Mouse (Mus musculus) testis, postnatal 14 days (tissue): Measurements from ENCODE around the gene Plek.

Experiments used
- DNase-seq: peaks from one replicate; pipeline ENCODE4 v3.0.0; 2021; ENCODE audit warnings: low spot score

Gene Plek

DNA sequence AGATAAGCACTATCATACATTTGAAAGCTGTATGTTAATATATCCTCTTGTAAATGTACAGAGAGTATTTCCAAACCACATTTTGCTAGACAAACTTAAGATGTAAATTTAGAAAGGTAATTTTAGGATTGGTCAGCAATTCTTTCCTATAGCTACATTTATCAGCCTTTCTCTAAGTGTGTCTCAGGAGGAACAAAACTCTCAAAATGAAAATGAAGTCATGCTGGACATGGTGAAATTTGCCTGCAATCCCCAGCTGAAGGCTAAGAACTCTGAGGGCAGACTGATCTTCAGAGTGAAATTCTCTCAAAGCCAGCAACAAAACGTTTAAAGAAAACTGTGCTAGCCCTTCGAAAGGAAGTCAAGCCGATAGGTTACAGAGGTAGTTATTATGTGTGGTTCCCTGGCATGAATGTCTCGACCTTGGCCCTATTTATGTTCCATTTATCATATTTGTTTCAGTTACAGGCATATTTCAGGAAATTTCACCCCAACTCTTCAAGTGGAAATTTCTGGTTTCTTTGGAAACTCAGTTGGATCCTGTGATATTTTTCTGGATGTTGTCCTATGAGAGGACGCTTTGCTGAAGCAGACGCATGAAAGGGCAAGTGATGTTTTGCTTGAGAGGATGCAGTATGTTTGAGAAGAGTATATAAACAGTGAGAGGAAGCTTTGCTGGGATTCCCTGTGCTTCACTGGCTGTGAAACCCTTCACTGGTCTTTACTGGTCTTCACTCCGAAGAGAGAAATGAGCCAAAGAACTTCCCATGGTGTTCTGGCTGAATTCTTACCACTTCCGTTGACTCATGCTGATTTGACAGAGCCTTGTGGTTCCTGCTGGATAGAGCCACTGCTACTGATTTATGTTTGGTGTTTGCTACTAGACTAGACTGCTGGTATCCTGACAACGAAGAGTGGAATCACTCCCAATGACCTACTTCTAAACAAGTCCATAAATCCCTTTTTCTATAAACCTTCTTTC is 51.5 kb downstream of the Plek start:
- DNase-seq, result no peak

DNA sequence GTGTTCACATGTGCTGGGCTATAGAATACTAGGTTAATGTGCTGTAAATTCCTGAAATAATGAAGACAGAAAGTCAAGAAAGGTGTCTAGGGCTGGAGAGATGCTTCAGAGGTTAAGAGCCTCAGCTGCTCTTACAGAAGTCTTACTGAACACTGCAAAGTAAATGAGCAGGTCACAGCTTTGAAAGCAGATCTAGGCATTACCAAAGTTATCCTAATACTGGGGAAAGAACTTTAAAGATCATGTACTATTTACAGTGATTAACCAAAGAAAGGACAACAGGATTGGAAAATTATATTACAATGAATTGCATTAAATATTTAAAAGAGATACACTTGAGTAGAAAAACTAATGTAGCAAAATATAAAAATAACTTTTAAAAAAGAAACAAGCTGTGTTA is 52.2 kb downstream of the Plek start:
- no peak for DNase-seq

DNA sequence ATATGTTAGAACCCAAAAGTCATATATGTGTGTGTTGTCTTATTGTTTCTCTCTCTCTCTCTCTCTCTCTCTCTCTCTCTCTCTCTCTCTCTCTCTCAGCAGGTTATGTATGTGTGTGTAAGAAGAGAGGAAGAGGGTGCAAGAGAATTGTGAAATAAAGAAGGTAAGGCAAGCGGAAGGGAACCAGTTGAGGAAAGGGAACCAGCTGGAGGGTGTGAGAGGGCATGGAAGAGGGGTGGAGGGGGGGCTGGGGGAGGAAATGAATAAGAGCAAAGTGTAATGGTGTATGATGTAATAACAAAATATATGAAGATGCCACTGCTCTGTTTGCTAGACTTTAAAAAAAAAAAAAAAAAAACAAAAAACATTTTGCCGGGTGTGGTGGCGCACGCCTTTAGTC is 52.8 kb downstream of the Plek start:
- DNase-seq, result no peak

DNA sequence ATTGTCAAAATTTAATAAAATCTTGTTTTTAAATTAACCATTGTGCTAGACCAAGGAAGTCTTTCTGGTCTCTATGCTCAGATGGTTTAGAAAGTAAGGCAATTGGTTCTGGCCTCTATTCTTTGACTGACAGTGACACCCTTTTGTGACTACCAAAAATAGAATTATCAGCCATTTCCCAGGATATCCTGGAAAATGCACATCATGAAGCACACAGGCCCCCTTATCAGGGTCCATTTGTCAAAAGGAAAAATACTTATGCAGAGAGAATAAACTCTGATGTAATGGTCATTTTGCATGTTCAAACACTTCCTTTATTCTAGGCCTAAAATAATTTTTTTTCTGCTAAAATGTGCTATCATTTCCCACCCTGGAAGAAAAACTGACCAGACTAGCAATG is 54.7 kb downstream of the Plek start:
- no peak for DNase-seq

DNA sequence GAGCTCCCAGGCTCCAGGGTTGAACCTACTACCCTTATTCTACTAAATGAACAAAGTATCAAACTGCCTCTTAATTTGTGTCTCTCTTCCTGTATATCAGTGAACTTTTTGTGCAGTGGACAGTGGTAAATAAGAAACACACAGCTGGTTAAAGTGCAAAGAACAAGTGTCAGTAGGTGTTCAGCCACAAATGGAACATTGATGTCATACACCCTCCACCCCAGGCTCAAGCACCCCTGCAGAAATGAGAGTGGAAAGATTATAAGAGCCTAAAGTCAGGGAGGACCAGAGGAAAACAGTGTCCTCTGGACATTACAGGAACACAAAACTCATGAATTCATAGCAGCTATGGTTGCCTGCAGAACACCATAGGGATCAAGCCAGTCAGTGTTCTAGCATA is 55.4 kb downstream of the Plek start:
- no peak for DNase-seq

DNA sequence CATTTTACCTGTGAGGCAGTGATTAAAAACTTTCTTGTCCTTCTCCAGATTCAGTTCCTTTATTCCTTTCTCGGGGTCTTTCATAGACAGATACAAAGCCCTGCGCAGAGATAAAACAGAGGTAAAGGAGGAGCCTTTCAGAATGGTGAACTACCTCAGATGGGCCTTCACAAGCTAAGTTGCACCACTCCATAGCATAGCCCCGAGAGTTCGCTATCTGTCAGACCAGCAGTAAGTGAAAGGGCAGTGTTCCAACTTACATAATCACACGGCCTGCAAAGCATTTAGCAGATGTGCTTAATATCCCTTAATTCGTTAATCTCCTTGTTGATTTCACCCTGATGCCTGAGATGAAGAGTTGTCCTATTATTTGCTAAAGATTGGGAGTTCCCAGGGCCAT is 59.3 kb downstream of the Plek start:
- no peak for DNase-seq

DNA sequence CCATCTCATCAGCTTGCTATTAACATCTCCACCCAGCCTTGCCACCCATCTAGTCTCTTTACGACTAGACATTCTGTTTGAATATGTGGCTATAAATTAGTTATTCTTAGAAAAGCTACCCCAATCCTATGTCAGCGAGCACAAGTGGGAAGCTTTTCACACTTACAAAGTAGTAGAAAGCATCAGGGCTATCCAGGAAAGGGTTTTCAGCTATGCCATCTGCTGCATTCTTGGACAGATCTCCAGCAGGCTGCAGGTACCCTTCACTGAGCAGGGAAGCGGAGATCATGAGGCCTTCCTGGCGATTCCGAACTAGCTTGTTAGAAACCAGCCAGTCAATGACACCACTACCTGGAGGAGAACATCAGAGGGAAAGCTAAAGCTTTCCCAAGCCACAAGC is 62.3 kb downstream of the Plek start:
- DNase-seq, result no peak

DNA sequence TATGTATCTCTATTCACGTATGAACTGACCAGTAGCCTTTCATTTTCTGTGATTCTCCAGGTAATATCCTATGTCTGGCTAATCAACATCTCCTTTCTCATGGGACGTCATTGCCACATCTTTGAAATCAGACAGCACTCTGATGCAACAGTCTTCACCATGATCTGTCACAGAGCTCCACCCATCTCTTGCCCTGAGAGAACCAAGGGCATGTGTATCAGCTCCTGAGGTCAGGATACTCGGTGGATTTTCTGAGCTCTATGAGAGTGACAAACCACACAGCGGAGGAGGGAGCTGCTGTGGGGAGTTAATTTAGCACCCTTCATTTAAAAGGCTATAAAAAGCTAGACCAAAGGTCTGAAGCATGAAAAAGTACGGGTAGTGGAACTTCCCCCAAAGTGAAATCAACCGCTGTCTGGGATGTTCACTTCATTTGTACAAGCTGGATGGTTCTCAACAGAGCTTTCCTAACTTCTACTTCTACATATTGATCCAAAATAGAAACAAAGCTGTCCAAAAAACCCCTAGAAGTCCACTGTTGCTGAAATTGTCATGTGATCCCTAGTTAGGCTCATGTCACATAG is 64.3 kb downstream of the Plek start:
- DNase-seq, result no peak

DNA sequence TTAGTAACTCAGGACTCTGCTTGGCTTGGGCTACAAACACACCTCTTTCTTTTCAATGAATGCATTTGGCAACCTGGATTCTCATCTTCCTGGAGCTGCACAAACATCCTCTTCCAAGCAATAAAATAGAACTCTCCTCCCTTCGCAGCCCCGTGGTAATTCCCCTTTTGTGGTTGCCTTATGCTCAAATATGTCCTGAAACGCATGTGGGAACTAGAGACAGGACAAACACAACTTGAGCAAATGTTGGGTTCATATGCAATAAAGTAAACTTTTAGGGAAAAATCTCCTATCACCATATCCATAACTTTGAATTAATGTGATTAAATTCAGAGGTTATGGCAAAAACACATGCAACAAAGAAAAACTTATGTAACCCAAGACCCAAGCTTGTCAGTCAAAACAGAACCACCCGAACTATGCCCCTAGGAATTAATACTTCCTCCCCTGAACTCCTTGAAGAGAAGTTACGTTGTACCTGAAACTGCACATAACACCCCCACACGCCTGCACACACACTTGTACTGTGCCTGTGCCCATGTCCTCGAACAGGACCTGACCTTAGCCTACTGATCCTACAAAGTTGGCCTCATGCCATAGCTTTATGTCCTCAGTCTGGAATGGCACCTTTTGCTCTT is 65.5 kb downstream of the Plek start:
- DNase-seq, result no peak

DNA sequence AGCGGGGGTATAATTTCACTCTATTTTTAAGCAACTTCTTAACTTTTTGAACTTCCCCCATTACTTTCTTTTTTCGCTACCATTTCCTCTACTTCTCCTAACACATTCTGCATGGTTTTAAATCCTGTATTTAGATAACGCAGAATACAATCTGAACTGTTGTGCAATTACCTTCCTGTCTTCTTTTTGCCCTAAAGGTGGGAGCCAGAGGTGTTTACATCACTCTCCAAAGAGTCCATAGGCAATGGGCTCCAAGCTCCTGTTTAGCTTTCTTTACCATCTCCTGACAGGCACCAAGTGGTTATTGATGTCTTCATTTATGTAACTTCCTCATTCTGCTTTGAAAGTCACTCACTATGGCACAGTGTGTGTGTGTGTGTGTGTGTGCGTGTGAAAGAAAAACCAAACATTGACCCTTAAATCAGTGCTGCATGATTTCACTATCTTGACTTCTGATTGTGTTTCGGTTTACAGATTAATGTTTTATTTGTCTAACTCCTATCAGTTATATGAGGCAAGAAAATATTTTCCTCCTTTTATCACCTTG is 73.9 kb downstream of the Plek start:
- no peak for DNase-seq

DNA sequence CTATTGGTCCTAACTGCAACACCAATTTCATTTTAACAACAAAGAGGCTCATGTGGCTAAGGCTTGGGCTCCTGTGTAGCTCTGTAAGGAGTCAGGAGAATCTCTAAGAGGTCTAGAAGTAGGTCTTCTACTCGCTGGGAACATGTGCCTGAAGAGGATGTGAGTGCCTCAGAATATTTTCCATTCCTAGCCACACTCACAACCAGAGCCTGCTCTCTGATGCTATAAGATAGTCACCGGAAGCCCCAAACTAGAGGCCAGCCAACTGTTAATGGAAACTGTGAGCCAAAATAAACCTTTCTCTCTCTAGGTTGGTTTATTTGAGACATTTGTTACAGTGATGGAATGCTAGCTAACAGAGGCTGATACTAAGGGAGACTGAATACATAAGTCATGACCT is 74.6 kb downstream of the Plek start:
- DNase-seq, result no peak

DNA sequence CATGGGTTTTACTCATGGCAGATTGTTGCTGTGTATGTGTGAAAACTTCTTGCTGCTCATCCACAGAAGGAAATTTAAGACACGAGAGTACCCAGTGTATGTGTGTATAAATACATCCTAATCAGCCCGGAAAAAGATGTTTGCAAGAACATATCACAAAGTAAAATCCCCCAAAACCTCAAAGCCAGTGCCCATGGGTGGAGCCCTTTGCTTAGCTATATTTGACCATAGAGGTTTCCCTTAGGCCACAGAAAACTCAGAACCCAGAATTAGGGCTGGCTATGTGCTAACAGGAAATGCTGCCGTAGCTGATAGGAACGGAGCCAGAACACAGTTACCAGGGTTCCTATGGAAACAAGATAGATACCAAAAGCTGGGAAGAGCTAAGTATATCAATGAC is 75.2 kb downstream of the Plek start:
- no peak for DNase-seq

DNA sequence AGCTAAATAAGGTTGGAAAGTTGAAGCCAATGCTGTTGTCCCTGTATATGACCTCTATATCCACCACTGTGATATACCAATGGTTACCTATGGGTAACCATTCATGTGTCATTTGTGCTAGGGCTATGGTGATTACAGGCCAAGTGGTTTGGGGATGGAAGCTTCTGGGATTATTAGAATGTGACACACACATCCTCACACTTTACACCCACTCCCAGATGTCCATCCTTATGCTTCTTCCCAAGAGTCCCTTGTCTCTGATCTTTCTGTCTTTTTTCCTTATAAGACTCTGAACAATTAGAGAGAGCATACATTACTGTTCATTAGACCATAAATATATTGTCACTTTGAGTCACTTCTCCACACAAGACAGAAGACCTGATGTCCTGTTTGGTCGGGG is 79.1 kb downstream of the Plek start:
- DNase-seq, result no peak

DNA sequence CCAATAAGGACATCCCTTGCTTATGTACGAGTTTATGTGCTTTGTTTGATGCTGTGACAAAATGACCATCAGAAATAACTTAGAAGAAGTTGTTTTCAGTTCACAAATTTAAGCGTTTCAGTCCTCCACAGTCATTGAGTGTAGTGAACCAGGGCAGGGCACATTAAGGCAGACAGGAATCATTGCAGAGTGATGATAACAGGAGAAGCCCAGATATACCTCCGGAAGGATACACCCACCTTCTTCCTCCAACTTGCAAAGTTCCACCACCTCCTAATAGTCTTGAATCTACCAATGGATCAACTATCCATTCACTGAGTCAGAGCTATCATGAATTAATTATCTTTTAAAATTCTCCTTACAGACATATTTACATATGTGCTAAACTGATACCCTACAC is 80.2 kb downstream of the Plek start:
- DNase-seq, result no peak

DNA sequence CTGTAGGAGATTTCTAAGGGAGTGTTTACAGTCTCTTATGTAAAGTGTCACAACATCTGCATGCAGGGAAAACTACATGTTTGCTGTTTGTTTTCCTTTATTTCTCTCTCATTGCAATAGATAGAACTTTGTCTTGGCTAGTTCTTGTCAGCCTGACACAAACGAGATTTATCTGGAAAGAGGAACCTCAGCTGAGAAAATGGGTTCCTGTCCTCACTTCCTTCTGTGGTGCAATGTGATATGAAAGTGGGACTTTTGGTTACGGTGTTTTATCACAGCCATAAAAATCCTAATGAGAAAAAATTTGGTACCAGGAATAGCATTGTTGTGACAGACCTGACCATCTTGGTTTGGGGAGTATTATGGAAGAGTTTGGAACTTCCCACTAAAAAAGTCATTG is 82.5 kb downstream of the Plek start:
- no peak for DNase-seq

DNA sequence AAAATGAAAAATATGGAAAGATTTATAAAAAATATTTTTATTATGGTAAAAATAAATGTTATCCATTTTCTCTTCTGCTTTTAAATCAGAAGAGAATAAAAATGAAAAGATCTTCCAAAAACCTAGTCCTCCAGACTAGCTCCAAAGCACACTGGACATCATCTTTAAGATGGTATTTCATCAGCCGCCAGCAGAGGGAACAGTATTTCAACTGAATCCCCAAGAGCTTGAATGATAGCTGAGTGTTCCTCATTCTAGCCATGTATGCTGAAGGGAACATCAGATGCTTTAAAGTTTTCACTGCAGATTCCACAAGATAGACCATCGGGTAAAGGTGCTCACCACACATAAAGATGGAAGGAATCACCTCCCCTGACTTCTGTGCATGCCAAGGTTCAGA is 84.4 kb downstream of the Plek start:
- DNase-seq, result no peak

DNA sequence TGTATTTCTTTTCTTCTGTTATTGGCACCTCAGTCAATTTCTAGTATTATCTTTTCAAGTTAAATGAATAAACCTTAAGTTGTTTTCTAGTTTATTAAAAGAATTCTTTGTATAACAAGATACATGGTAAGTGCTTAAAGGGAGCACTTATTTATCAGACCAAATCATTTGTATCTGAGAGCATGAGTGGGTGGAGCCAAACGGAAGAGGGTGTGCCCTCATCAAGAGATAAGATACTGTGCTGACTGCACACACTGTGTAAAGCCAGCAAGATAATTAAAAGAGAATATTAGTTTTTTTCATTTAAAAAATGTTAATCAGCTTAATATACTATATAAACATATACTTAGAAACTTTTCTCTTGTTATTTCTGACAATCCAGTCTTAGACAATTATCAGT is 93.7 kb downstream of the Plek start:
- no peak for DNase-seq

DNA sequence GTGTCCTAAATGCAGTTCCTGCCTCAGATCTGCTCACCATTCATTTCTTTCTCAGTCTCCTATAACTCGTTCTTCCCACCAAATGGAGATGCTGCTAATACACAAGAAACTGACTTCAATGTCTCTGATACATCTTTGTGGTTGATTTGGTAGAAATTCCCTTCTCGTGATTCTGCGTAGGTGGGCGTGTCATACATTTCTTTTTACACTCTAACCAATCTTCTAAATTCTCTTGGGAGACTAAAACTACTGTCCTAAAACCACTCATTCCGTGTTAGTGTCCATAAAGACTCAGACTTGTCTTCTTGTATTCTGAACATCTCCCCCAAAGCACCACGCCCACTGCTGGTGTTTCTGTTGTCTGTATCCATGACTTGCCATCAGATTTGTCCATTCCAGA is 95.2 kb downstream of the Plek start:
- DNase-seq, result no peak

DNA sequence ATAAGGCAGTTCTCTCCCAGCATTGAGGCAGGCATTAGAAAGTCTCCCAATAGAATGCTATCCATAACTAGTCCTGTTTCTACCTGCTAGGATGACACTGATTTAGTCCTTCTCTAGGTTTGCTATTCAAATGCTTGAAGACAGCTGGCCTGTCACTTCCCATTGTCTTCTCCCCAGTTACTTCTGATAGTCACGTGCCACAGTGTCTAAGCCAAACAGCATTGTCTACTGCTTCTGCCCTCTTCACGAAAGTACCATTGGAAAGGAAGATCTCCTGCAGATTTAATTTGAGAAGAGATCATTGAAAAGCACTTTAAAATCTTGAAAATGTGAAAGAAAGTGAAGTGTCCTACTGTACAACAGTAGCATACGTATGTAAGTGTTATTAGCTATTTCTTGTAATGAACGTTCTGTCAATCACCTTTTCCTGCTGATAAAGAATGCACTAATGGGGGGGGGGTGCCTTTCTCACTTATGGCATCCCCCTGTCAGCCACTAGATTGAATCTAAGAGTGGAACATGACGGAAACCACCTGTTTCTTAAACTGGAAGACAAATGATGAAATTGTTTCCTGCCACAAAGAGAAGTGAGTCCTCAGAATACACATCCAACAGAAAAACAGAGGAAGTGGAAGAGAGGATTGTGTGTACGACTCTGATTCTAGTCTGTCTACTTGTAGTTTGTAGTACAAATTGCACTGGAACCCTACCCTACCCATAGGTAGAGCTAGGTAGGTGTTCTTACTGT is 95.9 kb downstream of the Plek start:
- DNase-seq, result no peak

DNA sequence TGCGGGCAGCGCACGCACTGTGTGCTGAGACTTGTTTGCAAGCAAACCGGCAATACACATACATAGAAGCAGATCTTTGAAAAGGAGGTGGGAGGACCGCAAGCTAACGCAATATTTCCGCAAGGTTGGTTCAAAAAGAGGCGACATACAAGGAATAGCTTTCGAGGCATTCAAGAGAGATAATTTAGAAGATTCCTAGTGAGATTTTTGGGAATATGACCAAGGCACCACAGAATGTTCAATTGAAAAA is 100.5 kb downstream of the Plek start:
- no peak for DNase-seq

DNA sequence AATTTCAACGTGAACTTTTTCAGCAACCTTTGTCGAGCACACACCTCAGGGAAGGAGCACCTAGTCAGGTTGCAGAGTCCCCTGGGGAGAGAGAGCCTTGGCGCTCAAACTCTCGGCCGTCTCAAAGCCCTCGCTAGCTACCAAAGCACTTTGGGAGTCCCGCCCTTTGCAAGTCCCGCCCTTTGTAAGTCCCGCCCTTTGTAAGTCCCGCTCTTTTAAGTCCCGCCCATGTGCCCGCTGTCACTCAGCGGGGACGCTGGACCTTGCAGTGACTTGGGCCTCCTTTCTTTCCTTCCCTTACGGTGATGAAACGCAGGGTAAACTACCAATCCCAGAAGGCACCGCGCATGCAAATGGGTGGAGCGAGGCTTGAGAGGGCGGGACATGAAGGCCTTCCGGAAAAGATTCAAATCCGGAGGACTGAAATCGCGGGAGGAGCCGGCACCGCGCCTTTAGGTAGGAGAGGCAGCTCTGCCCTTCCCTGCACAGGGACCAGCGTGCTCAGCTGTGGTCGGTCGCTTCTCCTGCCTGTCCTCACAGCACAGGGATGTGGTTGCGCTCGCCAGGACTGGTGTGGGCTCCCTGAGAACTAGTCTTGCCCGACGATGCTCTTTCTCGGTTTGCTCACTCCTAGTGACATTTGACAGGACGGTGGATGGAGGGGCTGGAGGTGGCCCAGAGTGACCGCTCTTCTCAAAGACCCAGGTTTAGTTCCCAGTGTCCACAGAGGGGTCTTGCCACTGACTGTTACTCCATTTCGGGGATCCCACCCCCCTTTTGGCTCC is 101.0 kb downstream of the Plek start, which contains the start of gene Fbxo48:
Fbxo48 (plus strand) TSS at position 400 of the 785 bp plus-strand sequence.
- peak; percentile 96 for DNase-seq
